Comparison of ENCODE assay signal across 26 mouse cellular contexts in genomic region chr16:43428955-43429354, GRCm38 (mm10).
"Had no signal": no experiment of that assay in that cellular context is flagged by ENCODE, and none has a peak within 500 bp of the region (broad histone marks: within the 10 kb centered on the region; RNA-seq: fewer than 3 reads in every experiment).

No protein-coding gene starts in this region.

- H3K36me3 ChIP-seq: embryonic facial prominence, embryonic 10.5 days; embryonic facial prominence, embryonic 12.5 days; embryonic facial prominence, embryonic 13.5 days; embryonic facial prominence, embryonic 15.5 days; forebrain, embryonic 10.5 days; forebrain, embryonic 12.5 days; forebrain, embryonic 15.5 days; heart, embryonic 10.5 days had no signal

- H3K4me2 ChIP-seq: embryonic facial prominence, embryonic 12.5 days; embryonic facial prominence, embryonic 13.5 days; embryonic facial prominence, embryonic 15.5 days; forebrain, embryonic 12.5 days; forebrain, embryonic 13.5 days; forebrain, embryonic 15.5 days had no signal

- H3K9ac ChIP-seq: embryonic facial prominence, embryonic 12.5 days; embryonic facial prominence, embryonic 13.5 days; embryonic facial prominence, embryonic 15.5 days; forebrain, embryonic 12.5 days; forebrain, embryonic 13.5 days; forebrain, embryonic 15.5 days; forebrain, postnatal 0 days had no signal

- H3K27me3 ChIP-seq: embryonic facial prominence, embryonic 12.5 days; embryonic facial prominence, embryonic 13.5 days; embryonic facial prominence, embryonic 15.5 days; forebrain, embryonic 12.5 days; forebrain, embryonic 13.5 days; forebrain, embryonic 15.5 days had no signal

- H3K4me1 ChIP-seq: embryonic facial prominence, embryonic 10.5 days; embryonic facial prominence, embryonic 12.5 days; embryonic facial prominence, embryonic 13.5 days; embryonic facial prominence, embryonic 15.5 days; forebrain, embryonic 10.5 days; forebrain, embryonic 12.5 days; forebrain, embryonic 13.5 days; forebrain, embryonic 15.5 days had no signal

- H3K9me3 ChIP-seq: embryonic facial prominence, embryonic 10.5 days; embryonic facial prominence, embryonic 12.5 days; embryonic facial prominence, embryonic 13.5 days; embryonic facial prominence, embryonic 15.5 days; forebrain, embryonic 10.5 days; forebrain, embryonic 12.5 days; forebrain, embryonic 13.5 days; forebrain, embryonic 15.5 days; heart, embryonic 10.5 days had no signal

- H3K4me3 ChIP-seq: embryonic facial prominence, embryonic 10.5 days; embryonic facial prominence, embryonic 12.5 days; embryonic facial prominence, embryonic 13.5 days; embryonic facial prominence, embryonic 15.5 days; erythroblast, embryonic 14.5 days; forebrain, embryonic 10.5 days; forebrain, embryonic 12.5 days; forebrain, embryonic 13.5 days; forebrain, embryonic 15.5 days; heart, adult 2 months; heart, embryonic 10.5 days had no signal

- DNase-seq: cerebellum, adult 8-10 months; cerebellum, adult 9-10 months; cerebellum, adult 9-11 months; cerebellum, postnatal 10 days; cerebellum, postnatal 14 days; cerebellum, postnatal 25 days; cerebellum, postnatal 36 days; embryo, embryonic 11 days; forebrain, postnatal 0 days; gastrocnemius, postnatal 10 days; gastrocnemius, postnatal 14 days; gastrocnemius, postnatal 36 days; heart, adult 18-20 months; heart, adult 2 months had no signal

- ATAC-seq: forebrain, embryonic 13.5 days; forebrain, embryonic 14.5 days; forebrain, embryonic 15.5 days; forebrain, embryonic 16.5 days; forebrain, postnatal 0 days had no signal

- H3K27ac ChIP-seq: embryonic facial prominence, embryonic 10.5 days; embryonic facial prominence, embryonic 12.5 days; embryonic facial prominence, embryonic 13.5 days; embryonic facial prominence, embryonic 15.5 days; forebrain, embryonic 10.5 days; forebrain, embryonic 12.5 days; forebrain, embryonic 13.5 days; forebrain, embryonic 15.5 days; heart, adult 2 months; heart, embryonic 10.5 days had no signal
